Mouse (Mus musculus) cerebellum, adult 2 months (tissue): ENCODE results near the gene Myo15.

Source experiments
- CTCF ChIP-seq: fragments of 200-500 bp; IDR thresholded peaks from 2 replicates; pipeline ENCODE4 v1.5.1; 2011; ENCODE audit warnings: low read depth, mild to moderate bottlenecking, control low read depth, low read length, moderate library complexity, borderline replicate concordance; ENCODE audit not compliant: insufficient read depth
- POLR2A ChIP-seq: fragments of 200-500 bp; IDR thresholded peaks from 2 replicates; pipeline ENCODE4 v1.6.1; 2011; ENCODE audit warnings: low read length, control low read depth, borderline replicate concordance; ENCODE audit not compliant: insufficient read depth

DNA sequence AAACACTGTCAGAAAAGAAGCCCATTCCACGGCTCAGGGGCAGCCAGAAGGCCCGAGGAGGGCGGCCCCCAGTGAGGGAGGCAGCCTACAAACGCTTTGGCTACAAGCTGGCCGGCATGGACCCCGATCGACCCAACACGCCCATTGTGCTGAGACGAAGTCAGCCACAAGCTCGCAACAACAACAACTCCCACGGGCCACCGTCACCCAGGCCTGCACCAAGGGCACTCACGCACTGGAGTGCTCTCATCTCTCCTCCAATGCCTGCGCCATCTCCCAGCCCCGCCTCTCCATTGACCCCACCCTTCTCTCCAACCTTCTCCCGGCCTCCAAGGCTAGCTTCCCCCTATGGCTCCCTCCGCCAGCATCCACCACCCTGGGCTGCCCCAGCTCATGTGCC, 9.0 kb downstream of the Myo15 start:
- TF ChIP-seq CTCF (no peak), POLR2A (no peak)
